Mouse (Mus musculus): ENCODE measurements around the gene Dcx.

DNA sequence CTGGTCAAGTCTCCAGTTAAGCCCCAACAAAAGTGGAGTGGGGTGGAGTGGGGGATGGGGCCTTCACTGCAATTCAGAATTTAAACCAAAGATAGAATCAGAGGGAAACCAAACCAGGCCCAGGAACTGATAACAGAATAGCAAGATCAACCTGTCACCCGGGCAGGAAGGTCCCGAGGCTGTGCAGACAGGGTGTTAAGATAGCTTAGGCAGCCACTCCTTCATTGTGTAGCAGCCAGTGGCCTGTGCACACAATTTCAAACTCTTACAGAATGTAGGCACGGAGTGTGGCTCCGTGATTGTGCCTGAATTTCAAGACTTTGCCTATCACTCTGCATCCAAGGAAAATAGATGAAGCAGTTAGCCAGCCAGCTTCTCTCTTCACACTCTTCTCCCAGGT lies 106.6 kb downstream of the Dcx start:
- TF ChIP-seq CTCF (conservative IDR thresholded peaks at IDR 0.05; ENCODE audit: low read length) (no peak), NANOG (IDR thresholded peaks at IDR 0.05; ENCODE audit: borderline replicate concordance, low read length) (no peak)

Data from E14TG2a.4 (cell line).